In genomic region chr5:149264405-149264804, GRCm38 (mm10) we compare ENCODE assay signal across 10 mouse cellular contexts. TPM values are rescaled to one million over a fixed set of nuclear protein-coding genes. Genes with fewer than 3 reads are reported as not detected.
DNase-seq lines count a peak whose midpoint lies in the region; ATAC-seq lines count a peak whose summit lies in the region.
"Had no signal": no experiment of that assay in that cellular context is flagged by ENCODE, and none has a peak within 500 bp of the region (broad histone marks: within the 10 kb centered on the region; RNA-seq: fewer than 3 reads in every experiment).

Gene Alox5ap (plus strand): TSS chr5:149264767.

- no peaks in the 10 kb centered on the region for H3K4me1 ChIP-seq in lung, embryonic 16.5 days (replicated peaks; ENCODE audit: control insufficient read depth, insufficient read depth, low read length)
- peaks cover 78% of the 10 kb centered on the region for H3K4me1 ChIP-seq in megakaryocyte, embryonic 14.5 days

- H3K9me3 ChIP-seq in lung, embryonic 16.5 days (ENCODE audit: control insufficient read depth, low read length), result no peaks in the 10 kb centered on the region
- no peaks in the 10 kb centered on the region for H3K9me3 ChIP-seq in megakaryocyte, embryonic 14.5 days

- no peak for ATAC-seq in lung, embryonic 16.5 days (ENCODE audit: low read depth)
- ATAC-seq in granulocyte monocyte progenitor cell, adult 5-6 weeks (replicated peaks; ENCODE audit: poor library complexity, severe bottlenecking), result peak; percentile 50

- no peak for DNase-seq in frontal cortex, adult 2 months (ENCODE audit: extremely low spot score in 1 of 2, low spot score in 1 of 2)
- DNase-seq in frontal cortex, postnatal 10 days (ENCODE audit: low spot score in 2 of 2), result no peak
- DNase-seq in lung, postnatal 25 days (ENCODE audit: low spot score), result no peak
- DNase-seq in T-cell, adult 2 months (ENCODE audit: low spot score), result no peak
- no peak for DNase-seq in retina, postnatal 1 day
- DNase-seq: cerebellum, adult 9-11 months had no signal

- no peak within 1 kb of the TSS for H3K4me2 ChIP-seq in lung, embryonic 16.5 days (ENCODE audit: low read depth, low read length)

- H3K27me3 ChIP-seq in lung, embryonic 16.5 days (ENCODE audit: control insufficient read depth, insufficient read depth, low read depth, low read length), result no peaks in the 10 kb centered on the region
- no peaks in the 10 kb centered on the region for H3K27me3 ChIP-seq in megakaryocyte, embryonic 14.5 days (replicated peaks)
- H3K27me3 ChIP-seq: CH12.LX had no signal

- H3K36me3 ChIP-seq in lung, embryonic 16.5 days (ENCODE audit: control insufficient read depth, insufficient read depth, low read length), result no peaks in the 10 kb centered on the region
- peaks cover 22% of the 10 kb centered on the region for H3K36me3 ChIP-seq in megakaryocyte, embryonic 14.5 days (replicated peaks; ENCODE audit: low read length)

- H3K9ac ChIP-seq in lung, embryonic 16.5 days (ENCODE audit: low read length), result no peak within 1 kb of the TSS

- no peak within 1 kb of the TSS for H3K27ac ChIP-seq in lung, embryonic 16.5 days (ENCODE audit: low read length)

- 62% methylated on average over 4 of the region's 4 CpGs for WGBS in lung, embryonic 16.5 days

- no peak within 1 kb of the TSS for H3K4me3 ChIP-seq in lung, embryonic 16.5 days (ENCODE audit: low read length)
- H3K4me3 ChIP-seq in megakaryocyte, embryonic 14.5 days (replicated peaks), result peak within 1 kb of the TSS; percentile 96

RNA-seq across cellular contexts. Expression of gene Alox5ap, which starts in this region (rescaled TPM):
- 14.9 and 15.3 TPM in 2 replicates for polyA plus RNA-seq in frontal cortex, adult 2 months (2012; rRNA removed)
- 22.0 and 22.9 TPM in 2 replicates for polyA plus RNA-seq in lung, embryonic 16.5 days (2015; fragmentation: Nextera tagmentation; extraction: Ambion mirVana)
- 387 and 445 TPM in 2 replicates for total RNA-seq in granulocyte monocyte progenitor cell, adult 5-6 weeks (2014; fragmentation: Nextera tagmentation)
- 356 and 457 TPM in 2 replicates for total RNA-seq in granulocyte monocyte progenitor cell, adult 5-6 weeks (2017)
- polyA plus RNA-seq in megakaryocyte, embryonic 14.5 days (2012; ENCODE audit: insufficient read depth, low replicate concordance), result 15.7 and 31.2 TPM in 2 replicates
